Comparison of ENCODE assay signal across 20 mouse cellular contexts in genomic region chr16:91940726-91941125, GRCm38 (mm10).
A peak's percentile ranks its signal among the peaks of the same experiment; 100 is the strongest.
DNase-seq lines count a peak whose midpoint lies in the region; ATAC-seq and TF ChIP-seq lines count a peak whose summit lies in the region.
"Had no signal": no experiment of that assay in that cellular context is flagged by ENCODE, and none has a peak within 500 bp of the region (broad histone marks: within the 10 kb centered on the region; RNA-seq: fewer than 3 reads in every experiment).

No protein-coding gene starts in this region.

- H3K27ac ChIP-seq in intestine, postnatal 0 days (ENCODE audit: low read depth, low read length) = no peak overlapping the region
- H3K27ac ChIP-seq in intestine, embryonic 15.5 days = no peak overlapping the region
- no peak overlapping the region for H3K27ac ChIP-seq in stomach, postnatal 0 days (replicated peaks)
- no peak overlapping the region for H3K27ac ChIP-seq in forebrain, embryonic 11.5 days (ENCODE audit: low read depth, low read length)
- H3K27ac ChIP-seq: embryonic facial prominence, embryonic 13.5 days; forebrain, embryonic 13.5 days; hindbrain, embryonic 14.5 days; liver, embryonic 13.5 days had no signal

- TF ChIP-seq EP300 in stomach, postnatal 0 days (optimal IDR thresholded peaks at IDR 0.05) = no peak

- TF ChIP-seq CTCF in intestine, postnatal 0 days (IDR thresholded peaks at IDR 0.05; ENCODE audit: low read depth) = 0 out of 2 replicates have a peak, but pooled peaks have one; percentile 17
- peak; percentile 58 for TF ChIP-seq CTCF in stomach, postnatal 0 days (IDR thresholded peaks at IDR 0.05; ENCODE audit: low read depth)

- no peak overlapping the region for H3K4me3 ChIP-seq in intestine, postnatal 0 days (ENCODE audit: low read depth, low read length)
- no peak overlapping the region for H3K4me3 ChIP-seq in intestine, embryonic 15.5 days (replicated peaks)
- no peak overlapping the region for H3K4me3 ChIP-seq in stomach, postnatal 0 days (ENCODE audit: low read depth, low read length)
- no peak overlapping the region for H3K4me3 ChIP-seq in forebrain, embryonic 11.5 days (ENCODE audit: low read depth, low read length)
- H3K4me3 ChIP-seq: embryonic facial prominence, embryonic 13.5 days; forebrain, embryonic 13.5 days; liver, embryonic 13.5 days had no signal

- WGBS in intestine, postnatal 0 days = 60% methylated on average over 6 of the region's 6 CpGs
- 56% methylated on average over 6 of the region's 6 CpGs for WGBS in intestine, embryonic 15.5 days
- 41% methylated on average over 6 of the region's 6 CpGs for WGBS in stomach, postnatal 0 days
- 86% methylated on average over 6 of the region's 6 CpGs for WGBS in forebrain, embryonic 11.5 days

- H3K4me1 ChIP-seq in intestine, postnatal 0 days (replicated peaks; ENCODE audit: control insufficient read depth, insufficient read depth, low read length) = no peaks in the 10 kb centered on the region; the same call in 1 of the 2 replicates
- no peaks in the 10 kb centered on the region for H3K4me1 ChIP-seq in intestine, embryonic 15.5 days (replicated peaks)
- no peaks in the 10 kb centered on the region for H3K4me1 ChIP-seq in stomach, postnatal 0 days (replicated peaks; ENCODE audit: control insufficient read depth, insufficient read depth)
- no peaks in the 10 kb centered on the region for H3K4me1 ChIP-seq in forebrain, embryonic 11.5 days (replicated peaks; ENCODE audit: control insufficient read depth, insufficient read depth, low read length)
- H3K4me1 ChIP-seq: forebrain, embryonic 13.5 days had no signal

- peak; percentile 74 for DNase-seq in urinary bladder, postnatal 14 days (ENCODE audit: low spot score)
- DNase-seq in urinary bladder, postnatal 4 days (ENCODE audit: low spot score in 2 of 2) = no peak
- DNase-seq in lung, adult 18-20 months = peak; percentile 54 to 65
- DNase-seq in stomach, postnatal 0 days (ENCODE audit: low spot score) = peak; percentile 77
- DNase-seq in forebrain, embryonic 11.5 days (ENCODE audit: low spot score) = no peak
- no peak for DNase-seq in left cerebral cortex, postnatal 25 days (ENCODE audit: low spot score in 2 of 2)
- DNase-seq: adrenal gland, postnatal 36 days; cerebellum, adult 2 months; gastrocnemius, postnatal 36 days; layer of hippocampus, postnatal 36 days; liver, embryonic 13.5 days; right cerebral cortex, adult 18-20 months; thymus, adult 18-20 months had no signal

- intact Hi-C loops in left cerebral cortex, postnatal 25 days (cut with DNase I) = no loop called here

- H3K9me3 ChIP-seq in intestine, postnatal 0 days (ENCODE audit: control insufficient read depth) = no peaks in the 10 kb centered on the region
- no peaks in the 10 kb centered on the region for H3K9me3 ChIP-seq in intestine, embryonic 15.5 days
- H3K9me3 ChIP-seq in stomach, postnatal 0 days (ENCODE audit: control insufficient read depth, low read length) = no peaks in the 10 kb centered on the region
- H3K9me3 ChIP-seq in forebrain, embryonic 11.5 days (ENCODE audit: control insufficient read depth, low read length) = no peaks in the 10 kb centered on the region
- H3K9me3 ChIP-seq: embryonic facial prominence, embryonic 13.5 days; forebrain, embryonic 13.5 days; liver, embryonic 13.5 days had no signal

- no peak overlapping the region for H3K4me2 ChIP-seq in intestine, postnatal 0 days (replicated peaks; ENCODE audit: low read depth)
- no peak overlapping the region for H3K4me2 ChIP-seq in intestine, embryonic 15.5 days (replicated peaks)
- H3K4me2 ChIP-seq in stomach, postnatal 0 days (replicated peaks; ENCODE audit: low read depth) = no peak overlapping the region
- no peak overlapping the region for H3K4me2 ChIP-seq in forebrain, embryonic 11.5 days (ENCODE audit: low read depth, low read length, severe bottlenecking)
- H3K4me2 ChIP-seq: embryonic facial prominence, embryonic 13.5 days; forebrain, embryonic 13.5 days; heart, embryonic 11.5 days; hindbrain, embryonic 14.5 days; liver, embryonic 13.5 days had no signal

- H3K9ac ChIP-seq in intestine, postnatal 0 days (ENCODE audit: low read depth, low read length) = no peak overlapping the region
- H3K9ac ChIP-seq in intestine, embryonic 15.5 days = no peak overlapping the region
- no peak overlapping the region for H3K9ac ChIP-seq in stomach, postnatal 0 days (ENCODE audit: low read length)
- H3K9ac ChIP-seq in forebrain, embryonic 11.5 days (ENCODE audit: low read length) = no peak overlapping the region
- H3K9ac ChIP-seq: embryonic facial prominence, embryonic 13.5 days; forebrain, embryonic 13.5 days; hindbrain, embryonic 14.5 days; liver, embryonic 13.5 days had no signal

- no peak for ATAC-seq in intestine, postnatal 0 days
- no peak for ATAC-seq in intestine, embryonic 15.5 days
- no peak for ATAC-seq in stomach, postnatal 0 days (ENCODE audit: low FRiP score, low TSS enrichment)
- no peak for ATAC-seq in forebrain, embryonic 11.5 days (replicated peaks; ENCODE audit: low FRiP score)
- ATAC-seq: forebrain, embryonic 13.5 days; midbrain, embryonic 16.5 days had no signal

- no peaks in the 10 kb centered on the region for H3K36me3 ChIP-seq in intestine, postnatal 0 days (ENCODE audit: control insufficient read depth, insufficient read depth)
- no peaks in the 10 kb centered on the region for H3K36me3 ChIP-seq in intestine, embryonic 15.5 days
- H3K36me3 ChIP-seq in stomach, postnatal 0 days (ENCODE audit: control insufficient read depth, insufficient read depth, low read length) = no peaks in the 10 kb centered on the region
- H3K36me3 ChIP-seq in forebrain, embryonic 11.5 days (ENCODE audit: control insufficient read depth, insufficient read depth, low read length) = no peaks in the 10 kb centered on the region
- H3K36me3 ChIP-seq: embryonic facial prominence, embryonic 13.5 days; liver, embryonic 13.5 days had no signal

- H3K27me3 ChIP-seq in intestine, postnatal 0 days (replicated peaks; ENCODE audit: control insufficient read depth, insufficient read depth, low read length) = no peaks in the 10 kb centered on the region
- H3K27me3 ChIP-seq in intestine, embryonic 15.5 days (replicated peaks) = no peaks in the 10 kb centered on the region
- H3K27me3 ChIP-seq in stomach, postnatal 0 days (ENCODE audit: control insufficient read depth, insufficient read depth, low read length) = no peaks in the 10 kb centered on the region
- no peaks in the 10 kb centered on the region; the same call in 1 of the 2 replicates for H3K27me3 ChIP-seq in forebrain, embryonic 11.5 days (ENCODE audit: control insufficient read depth, insufficient read depth, low read length)
- H3K27me3 ChIP-seq: forebrain, embryonic 13.5 days had no signal

Comparison
In these comparisons a context has a peak if more than half of its experiments do, and no peak if none do; other contexts are left out.
1. DNase-seq: peak in urinary bladder, postnatal 14 days (single experiment), lung, adult 18-20 months (2 of 2) and stomach, postnatal 0 days (single experiment); none in urinary bladder, postnatal 4 days (0 of 2), forebrain, embryonic 11.5 days (single experiment) and left cerebral cortex, postnatal 25 days (0 of 2).